Mouse (Mus musculus): ENCODE results near the gene Ndufa11. TPM values are rescaled to one million over a fixed set of nuclear protein-coding genes. Genes with fewer than 3 reads are reported as not detected.

The Ndufa11 gene
- polyA plus RNA-seq, 1 experiment from 2014 or later, result 522 TPM

DNA sequence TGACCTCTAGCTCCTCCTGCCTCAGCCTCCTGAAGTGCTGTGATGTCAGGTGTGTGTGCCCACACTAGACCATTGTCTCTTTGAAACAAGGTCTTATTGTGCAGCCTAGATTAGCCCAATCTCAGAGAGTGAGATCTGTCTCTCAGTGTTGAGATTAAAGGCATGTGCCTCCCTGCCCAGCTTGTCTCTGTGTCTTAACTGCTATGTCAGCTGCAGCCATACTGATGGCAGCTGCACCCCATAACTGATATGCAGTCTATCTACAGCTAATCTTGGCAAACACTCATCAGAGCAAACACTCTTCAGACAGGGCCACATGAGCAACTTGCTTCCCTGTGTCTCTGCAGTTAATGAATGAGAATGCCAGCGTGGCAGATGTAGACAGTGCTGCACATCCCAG lies 11.1 kb upstream of the Ndufa11 start:
- ATAC-seq (replicated peaks; ENCODE audit: low FRiP score, low TSS enrichment, low read depth) (no peak), DNase-seq (ENCODE audit: low spot score) (no peak)
- no peaks in the 10 kb centered on the region for H3K9me3 ChIP-seq (ENCODE audit: control insufficient read depth, low read length)
- no peak overlapping the region for H3K27ac ChIP-seq (ENCODE audit: low read depth)
- no peaks in the 10 kb centered on the region for H3K27me3 ChIP-seq (replicated peaks; ENCODE audit: control insufficient read depth, insufficient read depth, low read length)
- no peaks in the 10 kb centered on the region for H3K4me1 ChIP-seq (replicated peaks; ENCODE audit: control insufficient read depth, insufficient read depth, low read length)
- WGBS, result 95% methylated on average over 1 of the region's 1 CpGs
- no peak overlapping the region for H3K4me2 ChIP-seq (ENCODE audit: low read length)
- H3K4me3 ChIP-seq (ENCODE audit: low read depth, low read length), result no peak overlapping the region
- H3K9ac ChIP-seq (ENCODE audit: low read length), result no peak overlapping the region
- peaks cover 96% of the 10 kb centered on the region for H3K36me3 ChIP-seq (ENCODE audit: control insufficient read depth, insufficient read depth, low read length)

- Histone ChIP-seq H3K27ac (ENCODE audit: low read depth) (no peak overlapping the region), H3K9me3 (ENCODE audit: control insufficient read depth, low read length) (no peaks in the 10 kb centered on the region), H3K36me3 (ENCODE audit: control insufficient read depth, insufficient read depth, low read length) (peaks cover 88% of the 10 kb centered on the region), H3K4me3 (ENCODE audit: low read depth, low read length) (no peak overlapping the region), H3K4me1 (replicated peaks; ENCODE audit: control insufficient read depth, insufficient read depth, low read length) (no peaks in the 10 kb centered on the region), H3K4me2 (ENCODE audit: low read length) (no peak overlapping the region), H3K9ac (ENCODE audit: low read length) (no peak overlapping the region), H3K27me3 (replicated peaks; ENCODE audit: control insufficient read depth, insufficient read depth, low read length) (no peaks in the 10 kb centered on the region)
- DNase-seq (ENCODE audit: low spot score), result no peak
- WGBS, result 78% methylated on average over 4 of the region's 4 CpGs
- ATAC-seq (replicated peaks; ENCODE audit: low FRiP score, low TSS enrichment, low read depth), result no peak
These were observed 8.9 kb upstream of the Ndufa11 start for GRCm38 (mm10) chr17:56708692-56709091.

- ATAC-seq (replicated peaks; ENCODE audit: low FRiP score, low TSS enrichment, low read depth), result no peak
- WGBS, result 83% methylated on average over 3 of the region's 3 CpGs
These were observed 7.9 kb upstream of the Ndufa11 start for GRCm38 (mm10) chr17:56709708-56710107.

GRCm38 (mm10) chr17:56715360-56715759 lies 2.2 kb upstream of the Ndufa11 start:
- H3K4me2 ChIP-seq (ENCODE audit: low read length), result no peak overlapping the region
- ATAC-seq (replicated peaks; ENCODE audit: low FRiP score, low TSS enrichment, low read depth) (no peak), DNase-seq (ENCODE audit: low spot score) (no peak)
- H3K4me1 ChIP-seq (replicated peaks; ENCODE audit: control insufficient read depth, insufficient read depth, low read length), result peaks cover 17% of the 10 kb centered on the region
- H3K27ac ChIP-seq (ENCODE audit: low read depth), result no peak overlapping the region
- no peak overlapping the region for H3K9ac ChIP-seq (ENCODE audit: low read length)
- H3K27me3 ChIP-seq (replicated peaks; ENCODE audit: control insufficient read depth, insufficient read depth, low read length), result no peaks in the 10 kb centered on the region
- H3K4me3 ChIP-seq (ENCODE audit: low read depth, low read length), result no peak overlapping the region
- WGBS, result 60% methylated on average over 11 of the region's 11 CpGs
- H3K9me3 ChIP-seq (ENCODE audit: control insufficient read depth, low read length), result no peaks in the 10 kb centered on the region
- H3K36me3 ChIP-seq (ENCODE audit: control insufficient read depth, insufficient read depth, low read length), result peaks cover 23% of the 10 kb centered on the region

More at GRCm38 (mm10) chr17:56709708-56710107, 7.9 kb upstream of the Ndufa11 start:
- Histone ChIP-seq H3K27ac (ENCODE audit: low read depth) (no peak overlapping the region), H3K36me3 (ENCODE audit: control insufficient read depth, insufficient read depth, low read length) (peaks cover 80% of the 10 kb centered on the region), H3K9me3 (ENCODE audit: control insufficient read depth, low read length) (no peaks in the 10 kb centered on the region), H3K9ac (ENCODE audit: low read length) (no peak overlapping the region), H3K4me3 (ENCODE audit: low read depth, low read length) (no peak overlapping the region), H3K4me1 (replicated peaks; ENCODE audit: control insufficient read depth, insufficient read depth, low read length) (no peaks in the 10 kb centered on the region), H3K27me3 (replicated peaks; ENCODE audit: control insufficient read depth, insufficient read depth, low read length) (no peaks in the 10 kb centered on the region), H3K4me2 (ENCODE audit: low read length) (no peak overlapping the region)
- no peak for DNase-seq (ENCODE audit: low spot score)

DNA sequence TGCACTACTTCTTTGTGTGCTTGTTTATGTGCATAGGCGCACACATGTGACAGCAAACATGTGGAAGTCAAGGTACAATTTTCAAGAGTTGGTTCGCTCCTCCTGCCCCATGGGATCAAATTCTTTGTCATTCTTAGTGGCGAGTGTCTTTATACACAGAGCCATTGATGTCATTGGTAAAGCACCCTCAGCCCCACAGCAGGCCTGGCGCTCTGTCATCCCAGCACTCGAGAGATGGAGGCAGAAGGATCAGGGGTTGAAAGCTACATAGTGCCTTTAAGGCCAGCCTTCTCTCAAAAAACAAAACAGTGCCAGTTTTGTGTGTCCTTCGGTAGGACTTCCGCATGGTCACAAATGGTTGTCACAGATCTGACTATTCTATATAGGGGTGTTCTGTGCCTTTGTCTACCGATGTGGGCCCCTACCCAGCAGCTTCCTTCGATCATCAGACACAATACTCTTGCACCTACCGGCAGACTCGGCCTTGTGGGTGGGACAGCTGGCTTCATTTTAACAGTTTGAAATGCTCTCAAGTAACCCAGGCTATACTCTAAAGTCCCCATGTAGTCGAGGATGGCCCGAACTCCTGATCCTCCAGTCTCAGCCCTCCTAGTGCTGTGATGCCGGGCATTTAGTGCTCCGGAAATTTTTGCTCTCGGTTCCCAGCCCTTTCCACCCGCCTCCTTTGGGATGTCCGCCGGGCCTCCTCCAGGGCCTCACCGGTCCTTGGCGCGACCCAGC lies 1.5 kb upstream of the Ndufa11 start:
- Histone ChIP-seq H3K4me1 (replicated peaks; ENCODE audit: control insufficient read depth, insufficient read depth, low read length) (peaks cover 17% of the 10 kb centered on the region), H3K4me3 (ENCODE audit: low read depth, low read length) (peak overlapping the region; percentile 71), H3K9ac (ENCODE audit: low read length) (peak overlapping the region; percentile 71), H3K9me3 (ENCODE audit: control insufficient read depth, low read length) (no peaks in the 10 kb centered on the region), H3K36me3 (ENCODE audit: control insufficient read depth, insufficient read depth, low read length) (peaks cover 21% of the 10 kb centered on the region), H3K27me3 (replicated peaks; ENCODE audit: control insufficient read depth, insufficient read depth, low read length) (no peaks in the 10 kb centered on the region), H3K27ac (ENCODE audit: low read depth) (peak overlapping the region; percentile 34), H3K4me2 (ENCODE audit: low read length) (peak overlapping the region; percentile 90)
- ATAC-seq (replicated peaks; ENCODE audit: low FRiP score, low TSS enrichment, low read depth) (no peak), DNase-seq (ENCODE audit: low spot score) (no peak)
- 25% methylated on average over 22 of the region's 22 CpGs for WGBS

GRCm38 (mm10) chr17:56716655-56717362 lies 758 bp upstream of the Ndufa11 start:
- peak; percentile 92 for ATAC-seq (replicated peaks; ENCODE audit: low FRiP score, low TSS enrichment, low read depth)
- WGBS, result under 1% methylated on average over 45 of the region's 55 CpGs
- H3K27me3 ChIP-seq (replicated peaks; ENCODE audit: control insufficient read depth, insufficient read depth, low read length), result no peaks in the 10 kb centered on the region

DNA sequence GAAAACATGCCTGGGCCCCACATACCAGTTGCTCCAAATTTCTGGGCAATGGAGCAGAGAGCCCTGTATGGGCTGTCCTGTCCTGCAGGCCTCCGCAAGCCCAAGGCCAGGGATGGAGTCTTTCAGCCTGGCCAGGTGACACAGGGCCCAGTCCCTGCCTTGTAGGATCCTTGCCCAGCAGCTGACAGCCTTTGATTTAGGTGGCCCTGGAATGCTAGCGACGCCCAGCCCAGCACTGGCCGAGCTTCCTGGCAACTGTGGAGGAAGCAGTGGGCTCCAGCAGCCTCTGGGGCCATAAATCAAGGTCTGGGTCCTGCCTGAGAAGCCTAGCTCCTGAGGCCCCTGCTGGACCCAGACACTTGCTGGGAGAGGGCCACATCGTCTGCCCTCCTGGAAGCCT lies 4.9 kb downstream of the Ndufa11 start:
- no peak for ATAC-seq (replicated peaks; ENCODE audit: low FRiP score, low TSS enrichment, low read depth)
- Histone ChIP-seq H3K9ac (ENCODE audit: low read length) (no peak overlapping the region), H3K4me1 (replicated peaks; ENCODE audit: control insufficient read depth, insufficient read depth, low read length) (peaks cover 23% of the 10 kb centered on the region), H3K36me3 (ENCODE audit: control insufficient read depth, insufficient read depth, low read length) (peaks cover 35% of the 10 kb centered on the region), H3K27ac (ENCODE audit: low read depth) (no peak overlapping the region), H3K27me3 (replicated peaks; ENCODE audit: control insufficient read depth, insufficient read depth, low read length) (no peaks in the 10 kb centered on the region), H3K4me3 (ENCODE audit: low read depth, low read length) (no peak overlapping the region), H3K9me3 (ENCODE audit: control insufficient read depth, low read length) (no peaks in the 10 kb centered on the region), H3K4me2 (ENCODE audit: low read length) (no peak overlapping the region)
- 32% methylated on average over 5 of the region's 5 CpGs for WGBS
- DNase-seq (ENCODE audit: low spot score), result no peak

More at GRCm38 (mm10) chr17:56716655-56717362, 758 bp upstream of the Ndufa11 start:
- peaks cover 17% of the 10 kb centered on the region for H3K4me1 ChIP-seq (replicated peaks; ENCODE audit: control insufficient read depth, insufficient read depth, low read length)
- peak overlapping the region; percentile 80 for H3K27ac ChIP-seq (ENCODE audit: low read depth)
- no peaks in the 10 kb centered on the region for H3K9me3 ChIP-seq (ENCODE audit: control insufficient read depth, low read length)
- peak overlapping the region; percentile 90 for H3K4me2 ChIP-seq (ENCODE audit: low read length)
- H3K4me3 ChIP-seq (ENCODE audit: low read depth, low read length), result peak overlapping the region; percentile 71
- DNase-seq (ENCODE audit: low spot score), result peak; percentile 99
- H3K36me3 ChIP-seq (ENCODE audit: control insufficient read depth, insufficient read depth, low read length), result peaks cover 21% of the 10 kb centered on the region
- peak overlapping the region; percentile 95 for H3K9ac ChIP-seq (ENCODE audit: low read length)

DNA sequence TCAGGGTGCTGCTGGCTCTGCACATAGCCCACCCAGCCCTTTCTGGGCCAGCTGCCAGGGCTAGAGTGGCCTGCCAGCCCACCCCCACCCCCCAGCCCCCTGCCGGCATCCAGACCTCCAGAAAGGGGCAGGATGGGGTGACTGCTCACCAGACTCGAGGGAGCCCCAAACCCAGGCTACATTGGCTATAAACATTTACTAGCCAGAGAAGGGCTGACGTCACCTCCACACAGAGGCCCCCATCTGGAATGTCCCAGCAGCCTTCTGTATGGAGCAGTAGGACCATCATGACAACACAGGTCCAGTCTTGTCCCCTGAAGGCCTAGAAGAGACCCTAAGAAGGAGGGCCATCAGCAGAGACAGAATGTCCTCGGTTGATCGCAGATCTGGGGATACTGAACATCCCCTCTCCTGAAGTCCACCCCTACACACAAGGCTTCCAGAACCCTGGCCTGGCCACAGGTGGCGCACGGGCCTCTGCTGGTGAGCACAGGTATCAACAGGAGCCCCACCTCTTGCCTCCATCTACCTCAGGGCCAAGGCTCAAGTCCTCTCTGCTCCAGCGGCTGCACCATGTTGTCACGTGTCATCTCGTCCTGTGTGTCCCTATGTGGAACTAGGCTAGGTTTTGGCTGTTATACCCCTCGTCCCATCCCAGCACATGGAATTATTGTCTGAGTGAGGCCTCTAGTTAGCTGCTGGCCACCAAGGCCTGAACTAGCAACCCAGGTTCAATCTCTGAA lies 6.0 kb downstream of the Ndufa11 start:
- peaks cover 35% of the 10 kb centered on the region for H3K36me3 ChIP-seq (ENCODE audit: control insufficient read depth, insufficient read depth, low read length)
- H3K27ac ChIP-seq (ENCODE audit: low read depth), result no peak overlapping the region
- DNase-seq (ENCODE audit: low spot score), result no peak
- H3K4me2 ChIP-seq (ENCODE audit: low read length), result no peak overlapping the region
- no peaks in the 10 kb centered on the region for H3K9me3 ChIP-seq (ENCODE audit: control insufficient read depth, low read length)
- no peaks in the 10 kb centered on the region for H3K27me3 ChIP-seq (replicated peaks; ENCODE audit: control insufficient read depth, insufficient read depth, low read length)
- ATAC-seq (replicated peaks; ENCODE audit: low FRiP score, low TSS enrichment, low read depth), result no peak
- 77% methylated on average over 11 of the region's 11 CpGs for WGBS
- H3K9ac ChIP-seq (ENCODE audit: low read length), result no peak overlapping the region
- no peak overlapping the region for H3K4me3 ChIP-seq (ENCODE audit: low read depth, low read length)
- H3K4me1 ChIP-seq (replicated peaks; ENCODE audit: control insufficient read depth, insufficient read depth, low read length), result peaks cover 29% of the 10 kb centered on the region
